Mouse (Mus musculus) A20 (cell line): Measurements from ENCODE around the gene Mef2a.

Experiments
- DNase-seq: peaks from one replicate; pipeline ENCODE4 v3.0.0-alpha.2; 2011; ENCODE audit warnings: low read depth, low spot score

Gene Mef2a

GRCm38 (mm10) chr7:67372729-67373583 is at the start of gene Mef2a:
Gene Mef2a, minus strand, starts transcription at chr7:67372858.
- peak; percentile 98 for DNase-seq

DNA sequence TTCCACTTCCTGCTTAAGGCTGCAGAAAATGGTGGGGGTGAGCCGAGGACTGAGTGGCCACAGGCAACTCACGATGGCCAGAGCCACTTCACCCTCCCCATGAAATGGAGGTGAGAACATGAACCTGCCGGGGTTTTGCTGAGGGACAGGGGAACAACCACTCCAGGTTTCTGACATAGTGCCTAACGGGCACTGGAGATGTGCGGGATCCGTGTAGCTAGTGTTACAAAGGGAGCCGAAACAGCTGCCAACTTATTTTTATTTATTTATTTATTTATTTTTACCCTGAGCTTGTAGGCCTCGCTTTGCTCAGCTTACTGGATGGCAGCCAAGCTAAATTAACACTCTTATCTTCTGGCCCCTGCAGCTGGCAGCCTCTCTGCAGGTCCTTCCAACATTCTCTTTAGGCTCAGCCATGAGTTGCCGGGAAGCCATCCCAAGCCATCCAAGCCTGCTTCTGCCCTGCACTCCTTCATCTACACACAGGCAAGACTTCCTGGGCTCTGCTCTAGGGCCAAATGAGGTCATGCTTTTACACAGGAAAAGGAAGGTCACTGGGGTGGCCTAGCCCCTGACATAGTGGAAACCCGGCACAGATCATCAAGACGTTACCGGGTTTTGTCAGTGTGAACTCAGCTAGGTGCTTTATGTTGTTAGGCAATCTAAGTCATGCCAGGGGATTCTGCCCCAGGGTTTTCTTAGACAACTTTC is 49.0 kb upstream of the Mef2a start:
- no peak for DNase-seq

- peak; percentile 71 for DNase-seq
Observed at GRCm38 (mm10) chr7:67421088-67421475, 48.4 kb upstream of the Mef2a start.

GRCm38 (mm10) chr7:67419591-67420314 is 47.1 kb upstream of the Mef2a start:
- DNase-seq = peak; percentile 56

- peak; percentile 25 for DNase-seq
Observed at GRCm38 (mm10) chr7:67418122-67418521, 45.5 kb upstream of the Mef2a start.

DNA sequence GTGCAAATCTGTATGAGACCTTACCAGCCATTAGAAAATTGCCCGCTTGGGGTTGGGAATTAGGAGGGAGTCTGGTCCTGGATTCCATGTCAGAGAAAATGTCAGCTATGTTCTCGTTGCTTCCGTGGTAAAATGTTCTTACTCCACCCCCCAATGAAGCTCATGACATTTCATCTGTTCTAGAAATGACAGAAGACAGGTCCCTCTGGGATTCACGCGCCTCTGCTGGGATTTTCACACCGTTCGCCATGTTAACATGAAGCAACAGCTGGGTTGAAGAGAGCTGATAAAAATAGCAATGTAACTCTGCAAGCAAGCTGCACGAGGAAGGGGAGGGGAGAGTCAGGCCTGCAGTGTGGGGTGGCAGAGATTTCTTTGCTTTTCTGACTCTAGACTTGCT is 42.1 kb upstream of the Mef2a start:
- peak; percentile 57 for DNase-seq

GRCm38 (mm10) chr7:67412686-67413085 is 40.0 kb upstream of the Mef2a start:
- no peak for DNase-seq

DNA sequence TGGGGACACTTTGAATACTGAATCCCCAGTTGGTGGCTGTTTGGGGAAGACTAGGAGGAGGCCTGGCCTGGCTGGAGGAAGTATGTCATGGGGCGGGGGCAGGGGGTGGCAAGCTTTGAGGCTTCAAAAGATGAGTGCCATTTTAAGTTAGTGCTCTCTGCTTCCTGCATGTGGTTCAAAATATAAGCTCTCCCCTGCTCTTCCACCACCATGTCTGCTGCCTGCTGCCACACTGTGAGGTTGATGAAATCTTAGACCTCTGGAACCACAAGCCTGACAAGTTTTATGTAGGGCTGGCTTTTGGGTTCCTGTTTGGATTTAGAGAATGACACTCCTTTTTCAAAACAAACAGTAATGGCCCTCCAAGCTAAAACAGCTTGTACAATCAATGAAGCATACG is 34.4 kb upstream of the Mef2a start:
- no peak for DNase-seq

- DNase-seq = no peak
Observed at GRCm38 (mm10) chr7:67404176-67404575, 31.5 kb upstream of the Mef2a start.

DNA sequence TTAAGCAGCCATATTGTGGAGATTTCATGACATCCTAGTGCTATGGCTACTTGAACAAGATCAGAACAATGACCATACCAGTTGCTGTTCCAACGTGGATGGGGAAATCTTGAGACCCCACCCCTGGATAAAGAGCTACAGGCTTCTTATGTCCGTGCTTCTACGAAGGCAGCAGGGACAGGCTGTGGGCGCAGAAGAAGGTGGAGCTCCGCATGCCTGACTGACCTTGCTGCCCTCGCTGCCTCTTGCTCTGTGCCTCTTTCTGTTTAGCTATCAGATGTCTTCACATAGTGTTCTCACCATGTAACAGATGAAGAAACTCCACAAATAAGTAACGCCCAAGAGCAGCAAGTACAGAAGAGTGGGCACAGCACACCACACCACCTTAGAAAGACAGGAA is 29.7 kb upstream of the Mef2a start:
- DNase-seq = no peak

- DNase-seq = no peak
Observed at GRCm38 (mm10) chr7:67401379-67401778, 28.7 kb upstream of the Mef2a start.

DNA sequence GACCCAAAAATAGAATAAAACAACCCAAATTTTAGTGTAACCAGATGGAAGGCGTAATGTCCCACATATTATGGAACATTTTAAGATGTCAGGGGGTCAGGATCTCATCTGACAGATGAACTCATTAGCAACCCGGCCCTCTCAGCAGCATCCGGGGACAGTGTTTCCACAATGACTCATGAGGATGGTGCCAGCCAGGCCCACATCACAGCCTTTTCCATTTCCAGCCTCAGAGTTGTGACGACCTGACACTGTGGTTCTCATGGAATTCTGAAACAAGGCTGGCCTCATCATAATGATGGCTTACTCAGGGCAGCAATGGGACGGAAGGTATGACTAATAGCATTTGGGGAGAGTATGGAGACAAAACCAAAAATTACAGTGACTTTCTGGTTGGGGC is 18.1 kb upstream of the Mef2a start:
- DNase-seq = no peak

GRCm38 (mm10) chr7:67390095-67390494 is 17.4 kb upstream of the Mef2a start:
- DNase-seq = no peak

DNA sequence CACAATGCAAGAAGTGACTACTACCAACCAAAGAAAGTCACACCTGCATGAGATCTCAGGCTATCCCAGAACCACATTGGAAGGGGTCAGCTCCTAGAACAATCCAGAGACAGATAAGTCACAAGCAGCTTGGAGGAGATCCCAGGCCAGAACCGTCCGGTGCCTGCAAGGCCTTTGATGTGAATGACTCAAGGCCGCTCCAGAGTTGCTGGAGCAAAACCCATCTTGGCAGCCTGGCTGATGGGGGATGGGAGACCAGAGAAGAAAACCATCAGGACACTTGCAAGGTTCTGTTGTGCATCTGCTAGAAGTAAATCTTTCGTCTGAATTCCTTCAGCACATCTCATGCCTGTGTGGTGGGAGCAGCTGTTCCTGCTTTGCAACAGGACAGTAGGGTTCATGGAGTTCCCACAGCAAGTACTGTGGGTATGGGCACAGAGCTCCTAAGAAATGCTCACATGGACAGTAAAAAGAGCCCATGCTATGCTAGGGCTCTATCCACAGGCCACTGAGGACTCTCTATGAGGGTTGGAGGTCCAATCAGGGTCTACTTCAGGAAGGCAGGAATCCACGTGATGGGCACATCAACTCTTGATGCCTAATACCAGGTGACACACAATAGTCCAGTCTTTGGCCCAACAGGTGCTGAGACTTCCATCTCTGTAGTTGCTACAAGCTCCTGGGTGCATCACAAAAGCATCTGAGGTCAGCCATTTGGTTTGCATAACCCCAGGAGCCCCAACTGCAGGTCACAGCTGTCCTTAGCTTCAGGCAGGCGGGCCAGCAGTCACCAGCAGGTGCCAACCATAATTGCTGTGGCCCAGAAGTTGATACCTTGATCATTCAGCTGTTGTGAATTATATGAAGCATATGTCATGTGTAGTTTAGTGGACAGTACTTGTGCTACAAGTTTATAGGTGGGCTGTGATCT is 12.5 kb upstream of the Mef2a start:
- no peak for DNase-seq

GRCm38 (mm10) chr7:67380174-67381129 is 7.8 kb upstream of the Mef2a start:
- DNase-seq = no peak

- no peak for DNase-seq
Observed at GRCm38 (mm10) chr7:67376796-67377195, 4.1 kb upstream of the Mef2a start.

DNA sequence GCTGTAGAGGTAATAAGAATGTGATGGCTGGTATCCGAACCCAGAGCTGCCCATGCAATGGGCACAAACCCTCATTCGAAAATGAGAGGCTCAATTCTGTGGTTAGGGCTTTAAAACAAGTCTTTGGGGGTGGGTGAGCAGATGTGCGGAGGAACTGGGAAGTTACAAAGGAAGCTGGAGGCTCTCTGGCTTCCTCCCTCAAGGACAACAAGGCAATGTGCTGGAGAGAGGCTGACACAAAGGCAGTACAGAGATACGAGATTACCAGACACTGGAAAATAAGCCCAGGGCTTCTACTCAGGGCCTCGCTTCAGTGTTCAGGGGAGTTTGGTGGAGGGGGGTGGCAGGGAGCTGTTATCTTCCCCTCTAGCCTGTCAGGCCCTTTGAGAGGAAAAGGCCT is 1.3 kb upstream of the Mef2a start:
- DNase-seq = no peak

GRCm38 (mm10) chr7:67373584-67373960 is 914 bp upstream of the Mef2a start:
- no peak for DNase-seq

GRCm38 (mm10) chr7:67371891-67372672 is 576 bp downstream of the Mef2a start:
- peak; percentile 70 for DNase-seq
